Comparison of ENCODE assay signal across 8 mouse cellular contexts in genomic region chr1:178369272-178369651, GRCm38 (mm10). TPM values are rescaled to one million over a fixed set of nuclear protein-coding genes. Genes with fewer than 3 reads are reported as not detected.
A peak's percentile ranks its signal among the peaks of the same experiment; 100 is the strongest.
DNase-seq lines count a peak whose midpoint lies in the region; ATAC-seq and TF ChIP-seq lines count a peak whose summit lies in the region.

No protein-coding gene starts in this region.

- H3K4me2 ChIP-seq in neural tube, embryonic 13.5 days, result peak overlapping the region; percentile 78

- H3K9me3 ChIP-seq in neural tube, embryonic 13.5 days, result no peaks in the 10 kb centered on the region

- peak overlapping the region; percentile 71 for H3K27ac ChIP-seq in neural tube, embryonic 13.5 days (replicated peaks)

- DNase-seq in 3T3-L1 (ENCODE audit: low read depth, low spot score), result peak; percentile 83
- DNase-seq in MEL-GATA-1-ER (ENCODE audit: extremely low read depth, low read depth), result peak; percentile 65
- peak; percentile 29 for DNase-seq in embryo, embryonic 11.5 days (ENCODE audit: low read depth, low spot score)
- peak; percentile 96 for DNase-seq in heart, adult 11 months
- DNase-seq in kidney, adult 9 months, result peak; percentile 78
- no peak for DNase-seq in lung, adult 2 months
- DNase-seq in thymus, postnatal 4 days, result peak; percentile 52

- H3K36me3 ChIP-seq in neural tube, embryonic 13.5 days, result no peaks in the 10 kb centered on the region

- no peak for TF ChIP-seq POLR2A in lung, adult 2 months (IDR thresholded peaks at IDR 0.05; ENCODE audit: borderline replicate concordance, extremely low read depth, low read depth, low read length)

- WGBS in lung, adult 2 months, result 0% methylated on average over 11 of the region's 11 CpGs
- WGBS in neural tube, embryonic 13.5 days, result 2% methylated on average over 11 of the region's 11 CpGs

- H3K9ac ChIP-seq in neural tube, embryonic 13.5 days, result peak overlapping the region; percentile 74

- peak; percentile 84 for ATAC-seq in neural tube, embryonic 13.5 days (ENCODE audit: low read depth)

- peak overlapping the region; percentile 71 for H3K4me3 ChIP-seq in lung, adult 2 months (replicated peaks; ENCODE audit: extremely low read depth, low read depth, low read length)
- H3K4me3 ChIP-seq in neural tube, embryonic 13.5 days, result peak overlapping the region; percentile 50

- no peaks in the 10 kb centered on the region; the same call in 1 of the 2 replicates for H3K4me1 ChIP-seq in lung, adult 2 months (ENCODE audit: control insufficient read depth, insufficient read depth, low read length)
- peaks cover 15% of the 10 kb centered on the region; the same call in 1 of the 2 replicates for H3K4me1 ChIP-seq in neural tube, embryonic 13.5 days (replicated peaks)

- no peaks in the 10 kb centered on the region for H3K27me3 ChIP-seq in neural tube, embryonic 13.5 days

- no peak for TF ChIP-seq CTCF in lung, adult 2 months (IDR thresholded peaks at IDR 0.05; ENCODE audit: insufficient read depth, low read length)

RNA-seq across cellular contexts. Expression of gene Hnrnpu, which starts 31.7 kb away (rescaled TPM):
- 48.3 and 65.0 TPM in 2 replicates for polyA plus RNA-seq in lung, adult 2 months (2012; rRNA removed)
- 295 and 366 TPM in 2 replicates for polyA plus RNA-seq in neural tube, embryonic 13.5 days (2015; fragmentation: Nextera tagmentation; extraction: Ambion mirVana)

RNA-seq across cellular contexts. Expression of gene Efcab2, which starts 36.6 kb away (rescaled TPM):
- 0.38 and 0.82 TPM in 2 replicates for polyA plus RNA-seq in lung, adult 2 months (2012; rRNA removed)
- 8.4 and 9.6 TPM in 2 replicates for polyA plus RNA-seq in neural tube, embryonic 13.5 days (2015; fragmentation: Nextera tagmentation; extraction: Ambion mirVana)

RNA-seq across cellular contexts. Expression of gene Cox20, which starts 50.3 kb away (rescaled TPM):
- polyA plus RNA-seq in lung, adult 2 months (2012; rRNA removed), result 7.3 and 12.4 TPM in 2 replicates
- polyA plus RNA-seq in neural tube, embryonic 13.5 days (2015; fragmentation: Nextera tagmentation; extraction: Ambion mirVana), result 133 and 138 TPM in 2 replicates
